8 mouse cellular contexts compared by ENCODE assay signal in genomic region chr7:67954591-67955185, GRCm38 (mm10). TPM values are rescaled to one million over a fixed set of nuclear protein-coding genes. Genes with fewer than 3 reads are reported as not detected.
DNase-seq lines count a peak whose midpoint lies in the region; ATAC-seq lines count a peak whose summit lies in the region.

No protein-coding gene starts in this region.

- no peak for ATAC-seq in heart, embryonic 14.5 days (ENCODE audit: insufficient number of reproducible peaks, insufficient read depth, low FRiP score, low read depth)
- ATAC-seq in hindbrain, embryonic 14.5 days (ENCODE audit: low FRiP score), result no peak
- ATAC-seq in midbrain, embryonic 15.5 days (replicated peaks), result no peak

- H3K9me3 ChIP-seq in heart, embryonic 14.5 days (ENCODE audit: control insufficient read depth, low read length), result no peaks in the 10 kb centered on the region
- H3K9me3 ChIP-seq in hindbrain, embryonic 14.5 days (ENCODE audit: control insufficient read depth, low read length), result no peaks in the 10 kb centered on the region
- no peaks in the 10 kb centered on the region for H3K9me3 ChIP-seq in midbrain, embryonic 15.5 days

- no peaks in the 10 kb centered on the region for H3K27me3 ChIP-seq in heart, embryonic 14.5 days (ENCODE audit: control insufficient read depth, insufficient read depth, low read length)
- H3K27me3 ChIP-seq in hindbrain, embryonic 14.5 days (ENCODE audit: control insufficient read depth, insufficient read depth, low read length), result no peaks in the 10 kb centered on the region
- no peaks in the 10 kb centered on the region for H3K27me3 ChIP-seq in midbrain, embryonic 15.5 days (replicated peaks)

- peak overlapping the region; percentile 73 to 89 for H3K4me3 ChIP-seq in heart, embryonic 14.5 days (ENCODE audit: control insufficient read depth in 1 of 2, insufficient read depth in 1 of 2, low read depth in 1 of 2, low read length in 2 of 2)
- H3K4me3 ChIP-seq in hindbrain, embryonic 14.5 days (replicated peaks; ENCODE audit: low read length), result peak overlapping the region; percentile 77
- peak overlapping the region; percentile 86 for H3K4me3 ChIP-seq in midbrain, embryonic 15.5 days

- H3K4me1 ChIP-seq in heart, embryonic 14.5 days (ENCODE audit: control insufficient read depth in 2 of 2, insufficient read depth in 2 of 2, low read length in 2 of 2), result peaks cover 25 to 50% of the 10 kb centered on the region in 2 experiments
- peaks cover 43% of the 10 kb centered on the region for H3K4me1 ChIP-seq in hindbrain, embryonic 14.5 days (replicated peaks; ENCODE audit: control insufficient read depth, insufficient read depth, low read length)
- peaks cover 42% of the 10 kb centered on the region for H3K4me1 ChIP-seq in midbrain, embryonic 15.5 days

- H3K36me3 ChIP-seq in heart, embryonic 14.5 days (ENCODE audit: control insufficient read depth, insufficient read depth, low read length), result no peaks in the 10 kb centered on the region
- no peaks in the 10 kb centered on the region for H3K36me3 ChIP-seq in hindbrain, embryonic 14.5 days (replicated peaks; ENCODE audit: control insufficient read depth, insufficient read depth)
- H3K36me3 ChIP-seq in midbrain, embryonic 15.5 days (replicated peaks), result no peaks in the 10 kb centered on the region

- peak overlapping the region; percentile 90 for H3K4me2 ChIP-seq in heart, embryonic 14.5 days (ENCODE audit: low read length)
- peak overlapping the region; percentile 95 for H3K4me2 ChIP-seq in hindbrain, embryonic 14.5 days (replicated peaks)
- peak overlapping the region; percentile 92 for H3K4me2 ChIP-seq in midbrain, embryonic 15.5 days

- no peak for DNase-seq in heart, postnatal 14 days
- DNase-seq in embryo, embryonic 10.5 days (ENCODE audit: low spot score), result peak; percentile 60
- DNase-seq in hindbrain, embryonic 14.5 days (ENCODE audit: low spot score), result no peak
- DNase-seq in T-cell, adult 2 months (ENCODE audit: low spot score), result no peak
- DNase-seq in gastrocnemius, postnatal 4 days (ENCODE audit: low spot score in 2 of 2), result no peak
- no peak for DNase-seq in right cerebral cortex, postnatal 25 days

- intact Hi-C loops in heart, postnatal 14 days (cut with DNase I), result loop anchor here (5.0 to 10.0 kb wide), 5 partner anchors 113 to 400 kb away; no protein-coding TSS in a partner anchor

- WGBS in heart, embryonic 14.5 days, result 8% methylated on average over 10 of the region's 10 CpGs
- 1% methylated on average over 10 of the region's 10 CpGs for WGBS in hindbrain, embryonic 14.5 days
- WGBS in midbrain, embryonic 15.5 days, result 5% methylated on average over 10 of the region's 10 CpGs

- peak overlapping the region; percentile 70 to 100 for H3K27ac ChIP-seq in heart, embryonic 14.5 days (replicated peaks in 1 of 2; ENCODE audit: control insufficient read depth in 1 of 2, insufficient read depth in 1 of 2, low read depth in 2 of 2, low read length in 2 of 2)
- no peak overlapping the region for H3K27ac ChIP-seq in hindbrain, embryonic 14.5 days
- H3K27ac ChIP-seq in midbrain, embryonic 15.5 days, result no peak overlapping the region

- H3K9ac ChIP-seq in heart, embryonic 14.5 days (ENCODE audit: low read length), result peak overlapping the region; percentile 98
- H3K9ac ChIP-seq in hindbrain, embryonic 14.5 days, result peak overlapping the region; percentile 92
- peak overlapping the region; percentile 97; the same call in 1 of the 2 replicates for H3K9ac ChIP-seq in midbrain, embryonic 15.5 days

RNA-seq across cellular contexts. Expression of gene Igf1r, which starts 2.1 kb away (rescaled TPM):
- 16.1 and 16.6 TPM in 2 replicates for polyA plus RNA-seq in heart, embryonic 14.5 days (2014; fragmentation: Nextera tagmentation; extraction: Ambion mirVana)
- total RNA-seq in heart, postnatal 14 days (2021), result 10 to 100 TPM; 17.9 to 21.3 TPM
- polyA plus RNA-seq in hindbrain, embryonic 14.5 days (2014; fragmentation: Nextera tagmentation; extraction: Ambion mirVana), result 18.3 and 21.0 TPM in 2 replicates
- polyA plus RNA-seq in midbrain, embryonic 15.5 days (2015; fragmentation: Nextera tagmentation; extraction: Ambion mirVana), result 27.1 and 27.8 TPM in 2 replicates
- total RNA-seq in gastrocnemius, postnatal 4 days (2021), result 10 to 100 TPM; 40.6 to 41.0 TPM

Comparison
In these comparisons a context has a peak if more than half of its experiments do, and no peak if none do; other contexts are left out.
1. H3K27ac ChIP-seq: peak in heart, embryonic 14.5 days (2 of 2); none in hindbrain, embryonic 14.5 days (single experiment) and midbrain, embryonic 15.5 days (single experiment).
2. Peak in every context shown above with its lines, with median percentiles within 50 percentile points of each other: H3K4me2 ChIP-seq, H3K4me3 ChIP-seq and H3K9ac ChIP-seq.